Mouse (Mus musculus) testis, adult 2 months (tissue): ENCODE results near the gene Pdzd8. TPM values are rescaled to one million over a fixed set of nuclear protein-coding genes. Genes with fewer than 3 reads are reported as not detected.

ENCODE experiments used
- H3K27ac ChIP-seq: fragments of 200-500 bp; 2 replicates; pipeline ENCODE4 v1.5.1; 2012; ENCODE audit warnings: low read depth, low read length; ENCODE audit not compliant: control insufficient read depth, insufficient read depth
- H3K27me3 ChIP-seq: fragments of 200-500 bp; 2 replicates; pipeline ENCODE4 v1.6.1; 2012; ENCODE audit warnings: mild to moderate bottlenecking, low read length, moderate library complexity; ENCODE audit not compliant: control insufficient read depth, insufficient read depth
- H3K36me3 ChIP-seq: fragments of 200-500 bp; 2 replicates; pipeline ENCODE4 v1.6.1; 2012; ENCODE audit warnings: mild to moderate bottlenecking, low read length; ENCODE audit not compliant: control insufficient read depth, insufficient read depth
- H3K4me1 ChIP-seq: fragments of 200-500 bp; 2 replicates; pipeline ENCODE4 v1.6.1; 2012; ENCODE audit warnings: low read length; ENCODE audit not compliant: control insufficient read depth, insufficient read depth
- H3K4me3 ChIP-seq: fragments of 200-500 bp; 2 replicates; pipeline ENCODE4 v1.5.1; 2012; ENCODE audit warnings: low read depth, mild to moderate bottlenecking, low read length, moderate library complexity, mixed read lengths; ENCODE audit not compliant: control insufficient read depth
- CTCF ChIP-seq: fragments of 200-500 bp; IDR thresholded peaks from 2 replicates; pipeline ENCODE4 v1.5.1; 2012; ENCODE audit warnings: low read depth, mild to moderate bottlenecking, inconsistent platforms, low read length, moderate library complexity; ENCODE audit not compliant: control insufficient read depth, insufficient read depth, insufficient replicate concordance
- POLR2A ChIP-seq: fragments of 200-500 bp; IDR thresholded peaks from 2 replicates; pipeline ENCODE4 v1.6.1; 2012; ENCODE audit warnings: low read depth, mild to moderate bottlenecking, inconsistent platforms, low read length, moderate library complexity; ENCODE audit not compliant: control insufficient read depth
- polyA plus RNA-seq: library from polyadenylated mRNA; depleted of rRNA; stranded (reverse); fragments of >200 nt; gene quantifications from 2 replicates; pipeline ENCODE4 v1.2.3, GENCODE M21; 2012

The Pdzd8 gene
- polyA plus RNA-seq, 1 experiment: 41.8 TPM

- H3K36me3 ChIP-seq: no peaks in the 10 kb centered on the region
- no peak overlapping the region for H3K27ac ChIP-seq
- no peaks in the 10 kb centered on the region for H3K4me1 ChIP-seq
- H3K4me3 ChIP-seq: no peak overlapping the region
- no peak for TF ChIP-seq POLR2A
- no peak for TF ChIP-seq CTCF
- no peaks in the 10 kb centered on the region for H3K27me3 ChIP-seq
Observed at GRCm38 (mm10) chr19:59267417-59267963, 78.1 kb downstream of the Pdzd8 start.

- no peaks in the 10 kb centered on the region for H3K27me3 ChIP-seq
- H3K4me1 ChIP-seq: peaks cover 2% of the 10 kb centered on the region
- no peak overlapping the region for H3K4me3 ChIP-seq
- TF ChIP-seq CTCF: no peak
- H3K27ac ChIP-seq: no peak overlapping the region
- no peaks in the 10 kb centered on the region for H3K36me3 ChIP-seq
Observed at GRCm38 (mm10) chr19:59265907-59266306, 79.7 kb downstream of the Pdzd8 start.

- no peak overlapping the region for H3K4me3 ChIP-seq
- TF ChIP-seq CTCF (no peak), POLR2A (no peak)
- no peaks in the 10 kb centered on the region for H3K36me3 ChIP-seq
- no peak overlapping the region for H3K27ac ChIP-seq
- peaks cover 8% of the 10 kb centered on the region for H3K4me1 ChIP-seq
- no peaks in the 10 kb centered on the region for H3K27me3 ChIP-seq
Observed at GRCm38 (mm10) chr19:59264838-59265532, 80.6 kb downstream of the Pdzd8 start.

- H3K27me3 ChIP-seq: no peaks in the 10 kb centered on the region
- no peak overlapping the region for H3K4me3 ChIP-seq
- TF ChIP-seq CTCF (no peak), POLR2A (no peak)
- H3K36me3 ChIP-seq: no peaks in the 10 kb centered on the region
- no peak overlapping the region for H3K27ac ChIP-seq
- H3K4me1 ChIP-seq: peaks cover 8% of the 10 kb centered on the region
Observed at GRCm38 (mm10) chr19:59263171-59263570, 82.4 kb downstream of the Pdzd8 start.

GRCm38 (mm10) chr19:59261604-59262003 is 84.0 kb downstream of the Pdzd8 start:
- TF ChIP-seq POLR2A: no peak
- no peak for TF ChIP-seq CTCF
- Histone ChIP-seq H3K27ac (no peak overlapping the region), H3K36me3 (no peaks in the 10 kb centered on the region), H3K27me3 (no peaks in the 10 kb centered on the region), H3K4me1 (peaks cover 8% of the 10 kb centered on the region), H3K4me3 (no peak overlapping the region)

- no peaks in the 10 kb centered on the region for H3K27me3 ChIP-seq
- H3K36me3 ChIP-seq: no peaks in the 10 kb centered on the region
- H3K4me3 ChIP-seq: no peak within 1 kb of the TSS
- no peak within 1 kb of the TSS for H3K27ac ChIP-seq
- TF ChIP-seq POLR2A (no peak), CTCF (no peak)
- H3K4me1 ChIP-seq: peaks cover 8% of the 10 kb centered on the region
Observed at GRCm38 (mm10) chr19:59260718-59261442, 84.7 kb downstream of the Pdzd8 start, which contains the start of gene Slc18a2. Gene Slc18a2 (plus strand): TSS chr19:59260896.

- Histone ChIP-seq H3K27me3 (no peaks in the 10 kb centered on the region), H3K4me3 (no peak overlapping the region), H3K4me1 (peaks cover 8% of the 10 kb centered on the region), H3K36me3 (no peaks in the 10 kb centered on the region), H3K27ac (no peak overlapping the region)
- no peak for TF ChIP-seq CTCF
- no peak for TF ChIP-seq POLR2A
Observed at GRCm38 (mm10) chr19:59259633-59260032, 85.9 kb downstream of the Pdzd8 start.

- H3K4me3 ChIP-seq: no peak overlapping the region
- H3K27me3 ChIP-seq: no peaks in the 10 kb centered on the region
- TF ChIP-seq POLR2A: no peak
- H3K4me1 ChIP-seq: no peaks in the 10 kb centered on the region
- H3K27ac ChIP-seq: no peak overlapping the region
- H3K36me3 ChIP-seq: no peaks in the 10 kb centered on the region
Observed at GRCm38 (mm10) chr19:59252651-59253050, 92.9 kb downstream of the Pdzd8 start.
